Mouse (Mus musculus): ENCODE data around the gene Mkrn3. TPM values are rescaled to one million over a fixed set of nuclear protein-coding genes. Genes with fewer than 3 reads are reported as not detected.

The Mkrn3 gene
- 9.7 and 11.3 TPM in 2 replicates for polyA plus RNA-seq (2016; fragmentation: Nextera tagmentation; extraction: Ambion mirVana)

GRCm38 (mm10) chr7:62419493-62420360 lies at the start of gene Mkrn3:
TSS of gene Mkrn3 (minus strand) at chr7:62420139.
- Histone ChIP-seq H3K27me3 (0 out of 2 replicates have a peak, but pooled peaks cover 3% of the 10 kb centered on the region), H3K9ac (peak within 1 kb of the TSS; percentile 77), H3K4me1 (peaks cover 11% of the 10 kb centered on the region), H3K4me2 (replicated peaks) (peak within 1 kb of the TSS; percentile 78), H3K9me3 (0 out of 2 replicates have a peak, but pooled peaks cover 10% of the 10 kb centered on the region), H3K27ac (peak within 1 kb of the TSS; percentile 64), H3K4me3 (peak within 1 kb of the TSS; percentile 69), H3K36me3 (no peaks in the 10 kb centered on the region)
- 25% methylated on average over 47 of the region's 49 CpGs for WGBS
- ATAC-seq (ENCODE audit: insufficient number of reproducible peaks, insufficient read depth, low FRiP score, low TSS enrichment), result peak; percentile 85

- H3K27ac ChIP-seq, result peak within 1 kb of the TSS; percentile 95
- H3K36me3 ChIP-seq, result no peaks in the 10 kb centered on the region
- H3K4me2 ChIP-seq (replicated peaks), result peak within 1 kb of the TSS; percentile 55
- peak within 1 kb of the TSS; percentile 80 for H3K9ac ChIP-seq
- 17% methylated on average over 82 of the region's 82 CpGs for WGBS
- H3K9me3 ChIP-seq, result peaks cover 11% of the 10 kb centered on the region; the same call in 1 of the 2 replicates
- peak; percentile 77; the same call in 1 of the 2 replicates for ATAC-seq (ENCODE audit: insufficient number of reproducible peaks, insufficient read depth, low FRiP score, low TSS enrichment)
- no peaks in the 10 kb centered on the region for H3K4me1 ChIP-seq
- no peaks in the 10 kb centered on the region for H3K27me3 ChIP-seq
- peak within 1 kb of the TSS; percentile 59 for H3K4me3 ChIP-seq
These were observed 44.2 kb upstream of the Mkrn3 start, which contains the start of gene Peg12 for GRCm38 (mm10) chr7:62463878-62464755. TSS of gene Peg12 (minus strand) at chr7:62464510.

- H3K4me2 ChIP-seq (replicated peaks), result peak overlapping the region; percentile 55
- peak overlapping the region; percentile 80 for H3K9ac ChIP-seq
- no peaks in the 10 kb centered on the region for H3K27me3 ChIP-seq
- H3K9me3 ChIP-seq, result peaks cover 11% of the 10 kb centered on the region; the same call in 1 of the 2 replicates
- no peaks in the 10 kb centered on the region for H3K36me3 ChIP-seq
- H3K4me1 ChIP-seq, result no peaks in the 10 kb centered on the region
- H3K27ac ChIP-seq, result peak overlapping the region; percentile 95
- WGBS, result 34% methylated on average over 51 of the region's 55 CpGs
- no peak for ATAC-seq (ENCODE audit: insufficient number of reproducible peaks, insufficient read depth, low FRiP score, low TSS enrichment)
- peak overlapping the region; percentile 59 for H3K4me3 ChIP-seq
These were observed 43.3 kb upstream of the Mkrn3 start for GRCm38 (mm10) chr7:62463007-62463877.

- Histone ChIP-seq H3K27ac (peak overlapping the region; percentile 78), H3K9ac (peak overlapping the region; percentile 48), H3K4me1 (no peaks in the 10 kb centered on the region), H3K9me3 (peaks cover 11% of the 10 kb centered on the region; the same call in 1 of the 2 replicates), H3K27me3 (no peaks in the 10 kb centered on the region), H3K4me2 (replicated peaks) (peak overlapping the region; percentile 55), H3K36me3 (no peaks in the 10 kb centered on the region), H3K4me3 (peak overlapping the region; percentile 59)
- 26% methylated on average over 13 of the region's 13 CpGs for WGBS
- peak; percentile 82 for ATAC-seq (ENCODE audit: insufficient number of reproducible peaks, insufficient read depth, low FRiP score, low TSS enrichment)
These were observed 42.5 kb upstream of the Mkrn3 start for GRCm38 (mm10) chr7:62462229-62463006.

- H3K27me3 ChIP-seq, result no peaks in the 10 kb centered on the region
- no peak overlapping the region for H3K4me3 ChIP-seq
- no peak for ATAC-seq (ENCODE audit: insufficient number of reproducible peaks, insufficient read depth, low FRiP score, low TSS enrichment)
- no peaks in the 10 kb centered on the region for H3K9me3 ChIP-seq
- H3K4me1 ChIP-seq, result no peaks in the 10 kb centered on the region
- 23% methylated on average over 2 of the region's 2 CpGs for WGBS
- no peak overlapping the region for H3K4me2 ChIP-seq (replicated peaks)
- no peaks in the 10 kb centered on the region for H3K36me3 ChIP-seq
- no peak overlapping the region for H3K9ac ChIP-seq
- H3K27ac ChIP-seq, result no peak overlapping the region
These were observed 32.4 kb upstream of the Mkrn3 start for GRCm38 (mm10) chr7:62452353-62452752.

GRCm38 (mm10) chr7:62445431-62446165 lies 25.7 kb upstream of the Mkrn3 start:
- H3K9me3 ChIP-seq, result 0 out of 2 replicates have a peak, but pooled peaks cover 3% of the 10 kb centered on the region
- no peak overlapping the region for H3K4me2 ChIP-seq (replicated peaks)
- no peak overlapping the region for H3K4me3 ChIP-seq
- no peaks in the 10 kb centered on the region for H3K27me3 ChIP-seq
- H3K36me3 ChIP-seq, result no peaks in the 10 kb centered on the region
- no peak overlapping the region for H3K9ac ChIP-seq
- H3K4me1 ChIP-seq, result no peaks in the 10 kb centered on the region
- H3K27ac ChIP-seq, result no peak overlapping the region
- ATAC-seq (ENCODE audit: insufficient number of reproducible peaks, insufficient read depth, low FRiP score, low TSS enrichment), result no peak

GRCm38 (mm10) chr7:62436394-62436793 lies 16.5 kb upstream of the Mkrn3 start:
- H3K36me3 ChIP-seq, result no peaks in the 10 kb centered on the region
- H3K4me1 ChIP-seq, result no peaks in the 10 kb centered on the region
- no peaks in the 10 kb centered on the region for H3K9me3 ChIP-seq
- H3K4me3 ChIP-seq, result no peak overlapping the region
- no peaks in the 10 kb centered on the region for H3K27me3 ChIP-seq
- WGBS, result 62% methylated on average over 2 of the region's 2 CpGs
- no peak overlapping the region for H3K9ac ChIP-seq
- H3K4me2 ChIP-seq (replicated peaks), result no peak overlapping the region
- ATAC-seq (ENCODE audit: insufficient number of reproducible peaks, insufficient read depth, low FRiP score, low TSS enrichment), result no peak
- H3K27ac ChIP-seq, result no peak overlapping the region

GRCm38 (mm10) chr7:62433243-62433642 lies 13.3 kb upstream of the Mkrn3 start:
- H3K4me2 ChIP-seq (replicated peaks), result no peak overlapping the region
- H3K27ac ChIP-seq, result no peak overlapping the region
- WGBS, result 37% methylated on average over 3 of the region's 3 CpGs
- H3K4me1 ChIP-seq, result no peaks in the 10 kb centered on the region
- ATAC-seq (ENCODE audit: insufficient number of reproducible peaks, insufficient read depth, low FRiP score, low TSS enrichment), result no peak
- H3K27me3 ChIP-seq, result no peaks in the 10 kb centered on the region
- H3K9me3 ChIP-seq, result no peaks in the 10 kb centered on the region
- H3K4me3 ChIP-seq, result no peak overlapping the region
- no peak overlapping the region for H3K9ac ChIP-seq
- no peaks in the 10 kb centered on the region for H3K36me3 ChIP-seq

- Histone ChIP-seq H3K4me3 (no peak overlapping the region), H3K9ac (no peak overlapping the region), H3K36me3 (no peaks in the 10 kb centered on the region), H3K27me3 (0 out of 2 replicates have a peak, but pooled peaks cover 3% of the 10 kb centered on the region), H3K27ac (no peak overlapping the region), H3K9me3 (0 out of 2 replicates have a peak, but pooled peaks cover under 1% of the 10 kb centered on the region), H3K4me2 (replicated peaks) (no peak overlapping the region), H3K4me1 (no peaks in the 10 kb centered on the region)
- 20% methylated on average over 8 of the region's 8 CpGs for whole genome bisulfite sequencing
- no peak for ATAC-seq (ENCODE audit: insufficient number of reproducible peaks, insufficient read depth, low FRiP score, low TSS enrichment)
These were observed 8.4 kb upstream of the Mkrn3 start for GRCm38 (mm10) chr7:62428337-62428736.

- H3K27me3 ChIP-seq, result 0 out of 2 replicates have a peak, but pooled peaks cover 3% of the 10 kb centered on the region
- no peak overlapping the region for H3K9ac ChIP-seq
- H3K4me1 ChIP-seq, result peaks cover 9% of the 10 kb centered on the region
- ATAC-seq (ENCODE audit: insufficient number of reproducible peaks, insufficient read depth, low FRiP score, low TSS enrichment), result no peak
- no peak overlapping the region for H3K4me2 ChIP-seq (replicated peaks)
- no peak overlapping the region for H3K4me3 ChIP-seq
- no peak overlapping the region for H3K27ac ChIP-seq
- H3K9me3 ChIP-seq, result 0 out of 2 replicates have a peak, but pooled peaks cover 10% of the 10 kb centered on the region
- 50% methylated on average over 4 of the region's 4 CpGs for WGBS
- no peaks in the 10 kb centered on the region for H3K36me3 ChIP-seq
These were observed 3.3 kb upstream of the Mkrn3 start for GRCm38 (mm10) chr7:62423210-62423609.

All from embryonic facial prominence, embryonic 12.5 days (tissue).